Comparison of ENCODE assay signal across 9 mouse cellular contexts in genomic region chr19:46908977-46909376, GRCm38 (mm10).
DNase-seq lines count a peak whose midpoint lies in the region; ATAC-seq and TF ChIP-seq lines count a peak whose summit lies in the region.
"Had no signal": no experiment of that assay in that cellular context is flagged by ENCODE, and none has a peak within 500 bp of the region (broad histone marks: within the 10 kb centered on the region; RNA-seq: fewer than 3 reads in every experiment).

No protein-coding gene starts in this region.

- TF ChIP-seq POLR2A in olfactory bulb, adult 2 months (IDR thresholded peaks at IDR 0.05; ENCODE audit: insufficient read depth, low read depth, low read length) = no peak

- no peak overlapping the region for H3K9ac ChIP-seq in midbrain, embryonic 14.5 days (replicated peaks; ENCODE audit: low read length)
- no peak overlapping the region for H3K9ac ChIP-seq in kidney, embryonic 16.5 days (replicated peaks; ENCODE audit: low read length)
- H3K9ac ChIP-seq: midbrain, embryonic 12.5 days had no signal

- no peaks in the 10 kb centered on the region for H3K9me3 ChIP-seq in heart, embryonic 10.5 days
- H3K9me3 ChIP-seq in midbrain, embryonic 10.5 days (replicated peaks) = no peaks in the 10 kb centered on the region
- H3K9me3 ChIP-seq in midbrain, embryonic 14.5 days (ENCODE audit: control insufficient read depth, low read length) = no peaks in the 10 kb centered on the region
- H3K9me3 ChIP-seq in kidney, embryonic 16.5 days (ENCODE audit: low read length) = no peaks in the 10 kb centered on the region
- H3K9me3 ChIP-seq: midbrain, embryonic 12.5 days had no signal

- no peak overlapping the region for H3K4me2 ChIP-seq in midbrain, embryonic 14.5 days (ENCODE audit: low read length)
- no peak overlapping the region for H3K4me2 ChIP-seq in kidney, embryonic 16.5 days (replicated peaks; ENCODE audit: low read depth, low read length)
- H3K4me2 ChIP-seq: midbrain, embryonic 12.5 days had no signal

- 83% methylated on average over 4 of the region's 4 CpGs for WGBS in heart, embryonic 10.5 days
- WGBS in midbrain, embryonic 10.5 days = 40% methylated on average over 4 of the region's 4 CpGs
- 32% methylated on average over 4 of the region's 4 CpGs for WGBS in midbrain, embryonic 14.5 days
- WGBS in kidney, embryonic 16.5 days = 44% methylated on average over 4 of the region's 4 CpGs
- WGBS in olfactory bulb, adult 2 months = 14% methylated on average over 4 of the region's 4 CpGs

- peak; percentile 95 for DNase-seq in heart, adult 11 months
- no peak for DNase-seq in heart, embryonic 10.5 days (ENCODE audit: low spot score)
- DNase-seq in midbrain, embryonic 10.5 days (ENCODE audit: low spot score) = no peak
- DNase-seq in midbrain, embryonic 14.5 days = no peak
- no peak for DNase-seq in cerebellum, adult 11-12 months
- DNase-seq in urinary bladder, postnatal 10 days (ENCODE audit: low spot score) = no peak

- no peaks in the 10 kb centered on the region for H3K4me1 ChIP-seq in heart, embryonic 10.5 days
- H3K4me1 ChIP-seq in midbrain, embryonic 10.5 days = peaks cover 14% of the 10 kb centered on the region
- no peaks in the 10 kb centered on the region for H3K4me1 ChIP-seq in midbrain, embryonic 14.5 days (ENCODE audit: control insufficient read depth, insufficient read depth, low read length)
- peaks cover 9% of the 10 kb centered on the region; the same call in 1 of the 2 replicates for H3K4me1 ChIP-seq in kidney, embryonic 16.5 days (ENCODE audit: insufficient read depth, low read length)
- peaks cover 5% of the 10 kb centered on the region for H3K4me1 ChIP-seq in olfactory bulb, adult 2 months (ENCODE audit: control insufficient read depth, insufficient read depth, low read length)

- H3K36me3 ChIP-seq in heart, embryonic 10.5 days = peaks cover 12% of the 10 kb centered on the region; the same call in 1 of the 2 replicates
- peaks cover 2% of the 10 kb centered on the region; the same call in 1 of the 2 replicates for H3K36me3 ChIP-seq in midbrain, embryonic 10.5 days
- no peaks in the 10 kb centered on the region for H3K36me3 ChIP-seq in midbrain, embryonic 14.5 days (ENCODE audit: control insufficient read depth, insufficient read depth, low read length)
- 0 out of 2 replicates have a peak, but pooled peaks cover 3% of the 10 kb centered on the region for H3K36me3 ChIP-seq in kidney, embryonic 16.5 days (ENCODE audit: insufficient read depth, low read length)
- H3K36me3 ChIP-seq: midbrain, embryonic 12.5 days had no signal

- no peaks in the 10 kb centered on the region for H3K27me3 ChIP-seq in heart, embryonic 10.5 days (ENCODE audit: insufficient read depth, poor library complexity, severe bottlenecking)
- no peaks in the 10 kb centered on the region for H3K27me3 ChIP-seq in midbrain, embryonic 10.5 days (ENCODE audit: low read depth, poor library complexity, severe bottlenecking)
- no peaks in the 10 kb centered on the region for H3K27me3 ChIP-seq in midbrain, embryonic 14.5 days (ENCODE audit: control insufficient read depth, insufficient read depth, low read length)
- no peaks in the 10 kb centered on the region for H3K27me3 ChIP-seq in kidney, embryonic 16.5 days (ENCODE audit: insufficient read depth, low read length)
- H3K27me3 ChIP-seq: midbrain, embryonic 12.5 days had no signal

- H3K4me3 ChIP-seq in heart, embryonic 10.5 days = no peak overlapping the region
- no peak overlapping the region for H3K4me3 ChIP-seq in midbrain, embryonic 10.5 days
- H3K4me3 ChIP-seq in midbrain, embryonic 14.5 days (replicated peaks; ENCODE audit: low read depth, low read length) = no peak overlapping the region
- no peak overlapping the region for H3K4me3 ChIP-seq in kidney, embryonic 16.5 days (ENCODE audit: low read length)
- no peak overlapping the region for H3K4me3 ChIP-seq in olfactory bulb, adult 2 months (ENCODE audit: insufficient read depth, low read depth, low read length)
- H3K4me3 ChIP-seq: midbrain, embryonic 12.5 days had no signal

- ATAC-seq in midbrain, embryonic 14.5 days (ENCODE audit: low FRiP score, low TSS enrichment) = no peak
- no peak for ATAC-seq in kidney, embryonic 16.5 days (ENCODE audit: low FRiP score, low TSS enrichment)

- TF ChIP-seq CTCF in olfactory bulb, adult 2 months (IDR thresholded peaks at IDR 0.05; ENCODE audit: insufficient read depth, low read depth, low read length) = no peak

- H3K27ac ChIP-seq in heart, embryonic 10.5 days = no peak overlapping the region
- 0 out of 2 replicates have a peak overlapping the region, but pooled peaks have one; percentile 9 for H3K27ac ChIP-seq in midbrain, embryonic 10.5 days (replicated peaks)
- no peak overlapping the region for H3K27ac ChIP-seq in midbrain, embryonic 14.5 days (replicated peaks; ENCODE audit: low read depth, low read length)
- H3K27ac ChIP-seq in kidney, embryonic 16.5 days (ENCODE audit: low read length) = peak overlapping the region; percentile 1; the same call in 1 of the 2 replicates
- peak overlapping the region; percentile 74 for H3K27ac ChIP-seq in olfactory bulb, adult 2 months (ENCODE audit: insufficient read depth, low read depth, low read length)
- H3K27ac ChIP-seq: midbrain, embryonic 12.5 days had no signal

Comparison
In these comparisons a context has a peak if more than half of its experiments do, and no peak if none do; other contexts are left out.
1. H3K27ac ChIP-seq: peak in midbrain, embryonic 10.5 days (single experiment), kidney, embryonic 16.5 days (single experiment) and olfactory bulb, adult 2 months (single experiment); none in heart, embryonic 10.5 days (single experiment) and midbrain, embryonic 14.5 days (single experiment).